Mouse (Mus musculus) adrenal gland, postnatal 0 days (tissue): Measurements from ENCODE around the gene Gm14862. TPM values are rescaled to one million over a fixed set of nuclear protein-coding genes. Genes with fewer than 3 reads are reported as not detected.

Experiments used
- polyA plus RNA-seq: library from polyadenylated mRNA; unstranded; fragments of >200 nt; fragmentation: Nextera tagmentation; extraction: Ambion mirVana; gene quantifications from 2 replicates; pipeline ENCODE4 v1.2.1, GENCODE M21; 2015

Gene Gm14862
- 0.20 TPM in 1 of 2 replicates, not detected in the other for polyA plus RNA-seq

DNA sequence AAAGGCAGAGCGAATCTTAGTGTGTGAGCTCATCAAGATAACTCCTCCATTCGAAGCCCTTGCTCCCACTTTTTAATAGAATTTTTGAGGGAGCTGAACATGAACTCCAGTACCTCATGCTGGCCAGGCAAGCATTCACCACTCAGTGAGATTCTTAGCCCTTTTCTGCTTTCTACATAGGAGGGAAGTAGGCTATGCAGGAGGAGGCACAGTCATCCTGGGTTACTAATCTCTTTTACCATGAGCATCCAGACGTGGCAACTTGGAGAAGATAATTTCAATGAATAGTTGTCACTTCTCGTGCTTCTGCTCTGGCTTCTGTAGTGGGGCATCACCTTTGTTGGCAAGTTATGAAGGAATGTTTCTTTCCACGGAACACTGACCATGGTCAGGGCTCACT is at the start of gene Gm14862:
Gm14862 (minus strand) TSS at position 134 of the 400 bp plus-strand sequence.

DNA sequence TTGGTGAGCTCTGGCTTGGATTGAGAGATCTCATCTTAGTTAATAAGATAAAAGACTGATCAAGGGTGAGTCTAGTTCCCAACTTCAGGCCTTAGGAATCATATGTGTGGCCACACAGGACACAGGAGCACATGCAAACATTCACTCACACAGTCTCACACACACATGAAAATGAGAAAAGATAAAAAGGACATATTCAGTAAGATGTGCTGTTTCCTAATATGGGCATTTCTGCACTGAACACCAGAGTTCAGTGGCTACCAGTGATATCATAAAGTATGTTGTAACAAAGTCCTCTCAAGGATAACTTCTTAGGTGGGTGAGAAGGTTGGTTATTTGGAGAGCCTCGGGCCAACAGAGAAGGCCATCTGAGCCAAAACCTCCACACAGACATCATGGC is 26.8 kb upstream of the Gm14862 start, which contains the start of gene H2al1m:
H2al1m (plus strand) TSS at position 301 of the 400 bp plus-strand sequence.

DNA sequence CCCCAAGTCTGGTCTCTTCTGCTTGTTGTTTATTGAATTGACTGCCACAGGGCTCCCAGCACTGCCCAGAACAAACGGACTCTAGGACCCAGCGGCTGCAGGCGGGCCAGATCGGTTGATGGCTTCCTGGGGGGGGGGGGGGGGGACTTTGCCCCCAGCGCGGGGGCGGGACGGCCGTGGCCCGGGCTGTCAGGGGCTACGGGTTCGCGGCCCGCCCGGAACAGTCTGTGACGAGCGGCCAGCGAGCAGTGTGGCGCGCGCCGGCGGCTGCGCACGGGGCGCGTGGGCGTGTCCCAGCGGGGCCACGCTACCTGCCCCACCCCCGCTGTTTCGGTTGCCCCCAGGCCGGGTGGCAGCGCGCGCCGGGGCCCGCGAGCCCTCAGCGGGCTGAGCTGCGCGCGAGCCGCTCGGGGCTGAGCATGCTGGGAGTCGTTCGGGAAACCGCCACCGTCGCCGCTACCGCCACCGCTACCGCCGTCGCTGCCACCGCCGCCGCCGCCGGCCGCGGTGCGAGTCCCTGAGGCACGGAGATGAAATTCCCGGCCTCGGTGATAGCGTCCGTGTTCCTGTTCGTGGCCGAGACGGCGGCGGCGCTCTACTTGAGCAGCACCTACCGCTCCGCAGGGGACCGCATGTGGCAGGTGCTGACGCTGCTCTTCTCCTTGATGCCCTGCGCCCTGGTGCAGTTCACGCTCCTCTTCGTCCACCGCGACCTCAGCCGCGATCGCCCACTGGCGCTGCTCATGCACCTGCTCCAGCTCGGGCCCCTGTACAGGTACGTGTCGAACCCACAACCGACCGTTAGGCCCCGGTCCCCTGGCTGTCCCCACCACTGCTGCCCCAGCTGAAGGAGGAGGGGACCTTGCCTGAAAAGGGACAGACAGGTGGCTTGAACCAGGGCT is 16.0 kb upstream of the Gm14862 start, which contains the start of gene Xk:
Xk (plus strand) TSS at position 297 of the 902 bp plus-strand sequence.

Other genes with a start within 250 kb of the Gm14862 start
- not detected in 2 replicates for gene Fthl17e, start 223.4 kb downstream of the Gm14862 start, polyA plus RNA-seq
- gene Fthl17f, start 193.9 kb downstream of the Gm14862 start, polyA plus RNA-seq: not detected in 2 replicates
- gene 4930402K13Rik, start 152.3 kb downstream of the Gm14862 start, polyA plus RNA-seq: not detected in 2 replicates
- gene Lancl3, start 57.0 kb downstream of the Gm14862 start, polyA plus RNA-seq: 2.0 and 3.4 TPM in 2 replicates
- gene Xk, start 15.9 kb upstream of the Gm14862 start, polyA plus RNA-seq: 0.91 and 1.1 TPM in 2 replicates
- gene H2al1m, start 26.9 kb upstream of the Gm14862 start, polyA plus RNA-seq: not detected in 2 replicates
- not detected in 2 replicates for gene H2al1k, start 93.7 kb upstream of the Gm14862 start, polyA plus RNA-seq
- gene Cybb, start 230.9 kb upstream of the Gm14862 start, polyA plus RNA-seq: 3.1 and 3.5 TPM in 2 replicates